Mouse (Mus musculus) cerebellum, postnatal 14 days (tissue): ENCODE data around the gene Tlcd1.
"Not testable (repeated sequence)": the region's sequence is repeated elsewhere in the genome, so short reads cannot be mapped to it uniquely, and the experiment has no call there.

Experiments
- DNase-seq, 2 experiments: peaks; one replicate each; pipeline ENCODE4 v3.0.0; 2021; ENCODE audit warnings: mixed read lengths in 2 of 2

The Tlcd1 gene

GRCm38 (mm10) chr11:78176402-78176862, at the start of gene Tlcd1, which contains the start of gene Nek8:
Gene Tlcd1, plus strand, starts transcription at chr11:78176711.
Gene Nek8, minus strand, starts transcription at chr11:78176675.
- DNase-seq, result peak; percentile 70 to 83

GRCm38 (mm10) chr11:78126739-78127138, 49.8 kb upstream of the Tlcd1 start:
- DNase-seq, result no peak

GRCm38 (mm10) chr11:78129458-78129857, 47.1 kb upstream of the Tlcd1 start:
- no peak for DNase-seq

- no peak for DNase-seq
Measured at GRCm38 (mm10) chr11:78133915-78134314, 42.6 kb upstream of the Tlcd1 start.

- DNase-seq, result no peak
Measured at GRCm38 (mm10) chr11:78134344-78134743, 42.2 kb upstream of the Tlcd1 start.

GRCm38 (mm10) chr11:78135314-78135713, 41.2 kb upstream of the Tlcd1 start:
- DNase-seq, result not testable (repeated sequence)

GRCm38 (mm10) chr11:78136132-78136531, 40.4 kb upstream of the Tlcd1 start:
- no peak for DNase-seq

- no peak for DNase-seq
Measured at GRCm38 (mm10) chr11:78137584-78137983, 38.9 kb upstream of the Tlcd1 start.

- DNase-seq, result no peak
Measured at GRCm38 (mm10) chr11:78138023-78138422, 38.5 kb upstream of the Tlcd1 start.

- no peak for DNase-seq
Measured at GRCm38 (mm10) chr11:78140665-78141064, 35.8 kb upstream of the Tlcd1 start.

GRCm38 (mm10) chr11:78143520-78143919, 33.0 kb upstream of the Tlcd1 start:
- DNase-seq, result no peak

- DNase-seq, result no peak
Measured at GRCm38 (mm10) chr11:78146168-78146567, 30.3 kb upstream of the Tlcd1 start.

GRCm38 (mm10) chr11:78146707-78147543, 29.6 kb upstream of the Tlcd1 start:
- DNase-seq, result no peak

- peak; percentile 32 to 53 for DNase-seq
Measured at GRCm38 (mm10) chr11:78151161-78151560, 25.4 kb upstream of the Tlcd1 start.

GRCm38 (mm10) chr11:78152299-78153231, 23.9 kb upstream of the Tlcd1 start:
- peak; percentile 92 for DNase-seq

GRCm38 (mm10) chr11:78153778-78154177, 22.7 kb upstream of the Tlcd1 start:
- peak in 1 of 2 experiments; percentile 23 for DNase-seq

- DNase-seq, result peak; percentile 13 to 49
Measured at GRCm38 (mm10) chr11:78155674-78156073, 20.8 kb upstream of the Tlcd1 start.

- DNase-seq, result no peak
Measured at GRCm38 (mm10) chr11:78156156-78156699, 20.3 kb upstream of the Tlcd1 start.

GRCm38 (mm10) chr11:78159096-78159495, 17.4 kb upstream of the Tlcd1 start:
- peak; percentile 88 to 91 for DNase-seq

- no peak for DNase-seq
Measured at GRCm38 (mm10) chr11:78159557-78159956, 17.0 kb upstream of the Tlcd1 start.

- DNase-seq, result no peak
Measured at GRCm38 (mm10) chr11:78160171-78160570, 16.3 kb upstream of the Tlcd1 start.

- no peak for DNase-seq
Measured at GRCm38 (mm10) chr11:78160675-78161074, 15.8 kb upstream of the Tlcd1 start.

- DNase-seq, result no peak
Measured at GRCm38 (mm10) chr11:78161169-78161568, 15.3 kb upstream of the Tlcd1 start.
